Mouse (Mus musculus): ENCODE measurements at regions not wholly inside any gene's neighbourhood (a gene's known extent, or its start where the extent isn't known, plus 50 kb on each side); places are given as distances from the start of the nearest gene placed in this dataset.

GRCm38 (mm10) chr15:68635633-68636032 is 2134.9 kb upstream of the Lrrc6 start:
- DNase-seq (ENCODE audit: low spot score in 2 of 2) = no peak

GRCm38 (mm10) chr15:68626976-68627375 is 2126.3 kb upstream of the Lrrc6 start:
- DNase-seq (ENCODE audit: low spot score in 2 of 2) = no peak

GRCm38 (mm10) chr15:68624831-68625230 is 2124.1 kb upstream of the Lrrc6 start:
- DNase-seq (ENCODE audit: low spot score in 2 of 2) = no peak

GRCm38 (mm10) chr15:68620417-68621214 is 2119.9 kb upstream of the Lrrc6 start:
- no peak for DNase-seq (ENCODE audit: low spot score in 2 of 2)

- DNase-seq (ENCODE audit: low spot score in 2 of 2) = peak; percentile 80 to 83
Measured at GRCm38 (mm10) chr15:68606110-68606791, 2105.5 kb upstream of the Lrrc6 start.

GRCm38 (mm10) chr15:68605478-68605877 is 2104.8 kb upstream of the Lrrc6 start:
- DNase-seq (ENCODE audit: low spot score in 2 of 2) = no peak

- DNase-seq (ENCODE audit: low spot score in 2 of 2) = no peak
Measured at GRCm38 (mm10) chr15:68582177-68582576, 2081.5 kb upstream of the Lrrc6 start.

- DNase-seq (ENCODE audit: low spot score in 2 of 2) = no peak
Measured at GRCm38 (mm10) chr15:68579486-68579885, 2078.8 kb upstream of the Lrrc6 start.

GRCm38 (mm10) chr15:68560654-68561053 is 2059.9 kb upstream of the Lrrc6 start:
- DNase-seq (ENCODE audit: low spot score in 2 of 2) = peak in 1 of 2 experiments; percentile 4

- no peak for DNase-seq (ENCODE audit: low spot score in 2 of 2)
Measured at GRCm38 (mm10) chr15:68556133-68556532, 2055.4 kb upstream of the Lrrc6 start.

- DNase-seq (ENCODE audit: low spot score in 2 of 2) = no peak
Measured at GRCm38 (mm10) chr15:68536055-68536325, 2035.3 kb upstream of the Lrrc6 start.

- DNase-seq (ENCODE audit: low spot score in 2 of 2) = no peak
Measured at GRCm38 (mm10) chr15:68535297-68536054, 2034.8 kb upstream of the Lrrc6 start.

- DNase-seq (ENCODE audit: low spot score in 2 of 2) = no peak
Measured at GRCm38 (mm10) chr15:68520759-68521158, 2020.0 kb upstream of the Lrrc6 start.

- peak; percentile 50 to 58 for DNase-seq (ENCODE audit: low spot score in 2 of 2)
Measured at GRCm38 (mm10) chr15:68512431-68512830, 2011.7 kb upstream of the Lrrc6 start.

- DNase-seq (ENCODE audit: low spot score in 2 of 2) = no peak
Measured at GRCm38 (mm10) chr15:68508190-68508589, 2007.5 kb upstream of the Lrrc6 start.

- no peak for DNase-seq (ENCODE audit: low spot score in 2 of 2)
Measured at GRCm38 (mm10) chr15:68506093-68506492, 2005.4 kb upstream of the Lrrc6 start.

GRCm38 (mm10) chr15:68496438-68496837 is 1995.7 kb upstream of the Lrrc6 start:
- DNase-seq (ENCODE audit: low spot score in 2 of 2) = peak; percentile 7 to 12

- no peak for DNase-seq (ENCODE audit: low spot score in 2 of 2)
Measured at GRCm38 (mm10) chr15:68484789-68485188, 1984.1 kb upstream of the Lrrc6 start.

- DNase-seq (ENCODE audit: low spot score in 2 of 2) = peak; percentile 20 to 48
Measured at GRCm38 (mm10) chr15:68477745-68478144, 1977.0 kb upstream of the Lrrc6 start.

GRCm38 (mm10) chr15:68471928-68472327 is 1971.2 kb upstream of the Lrrc6 start:
- DNase-seq (ENCODE audit: low spot score in 2 of 2) = no peak

- peak in 1 of 2 experiments; percentile 6 for DNase-seq (ENCODE audit: low spot score in 2 of 2)
Measured at GRCm38 (mm10) chr15:68462851-68463250, 1962.1 kb upstream of the Lrrc6 start.

- DNase-seq (ENCODE audit: low spot score in 2 of 2) = no peak
Measured at GRCm38 (mm10) chr15:68457239-68457638, 1956.5 kb upstream of the Lrrc6 start.

GRCm38 (mm10) chr15:68451971-68452370 is 1951.3 kb upstream of the Lrrc6 start:
- no peak for DNase-seq (ENCODE audit: low spot score in 2 of 2)
